Mouse (Mus musculus): Measurements from ENCODE around the gene 1700067P10Rik.

- no peak for TF ChIP-seq SRF (IDR thresholded peaks at IDR 0.05; ENCODE audit: control insufficient read depth, insufficient read length, low read depth)
- no peak for TF ChIP-seq MYOD1 (IDR thresholded peaks at IDR 0.05; ENCODE audit: control insufficient read depth in 1 of 3, insufficient read length in 2 of 3, low read depth in 2 of 3)
- no peak for TF ChIP-seq TCF3 (IDR thresholded peaks at IDR 0.05; ENCODE audit: insufficient read length, low read depth)
- no peak for TF ChIP-seq TCF12 (IDR thresholded peaks at IDR 0.05; ENCODE audit: insufficient read depth, poor library complexity, severe bottlenecking)
Observed at GRCm38 (mm10) chr17:48089446-48089845, 327 bp downstream of the 1700067P10Rik start.

All from myocyte (in vitro differentiated cells).